Mouse (Mus musculus) thymus, adult 2 months (tissue): ENCODE measurements around the gene Vmn2r25. TPM values are rescaled to one million over a fixed set of nuclear protein-coding genes. Genes with fewer than 3 reads are reported as not detected.
"Not testable (repeated sequence)": the region's sequence is repeated elsewhere in the genome, so short reads cannot be mapped to it uniquely, and the experiment has no call there.

Source experiments
- DNase-seq: peaks from one replicate; pipeline ENCODE4 v3.0.0; 2021
- H3K27ac ChIP-seq: fragments of 200-500 bp; 2 replicates; pipeline ENCODE4 v1.5.1; 2012; ENCODE audit warnings: low read length, control low read depth; ENCODE audit not compliant: control insufficient read depth, insufficient read depth
- H3K27me3 ChIP-seq: fragments of 200-500 bp; 2 replicates; pipeline ENCODE4 v1.6.1; 2012; ENCODE audit warnings: mild to moderate bottlenecking, low read length, moderate library complexity, mixed read lengths; ENCODE audit not compliant: control insufficient read depth, insufficient read depth
- H3K36me3 ChIP-seq: fragments of 200-500 bp; 2 replicates; pipeline ENCODE4 v1.6.1; 2012; ENCODE audit warnings: mild to moderate bottlenecking, low read length, moderate library complexity; ENCODE audit not compliant: control insufficient read depth, insufficient read depth
- H3K4me1 ChIP-seq: fragments of 200-500 bp; replicated peaks from 2 replicates; pipeline ENCODE4 v1.6.1; 2012; ENCODE audit warnings: low read length; ENCODE audit not compliant: control insufficient read depth, insufficient read depth
- H3K4me3 ChIP-seq: fragments of 200-500 bp; 2 replicates; pipeline ENCODE4 v1.5.1; 2012; ENCODE audit warnings: mild to moderate bottlenecking, low read length, control low read depth, moderate library complexity; ENCODE audit not compliant: control insufficient read depth, insufficient read depth
- CTCF ChIP-seq: fragments of 200-500 bp; IDR thresholded peaks from 2 replicates; pipeline ENCODE4 v1.5.1; 2012; ENCODE audit warnings: mild to moderate bottlenecking, control low read depth, low read length, moderate library complexity, borderline replicate concordance; ENCODE audit not compliant: control insufficient read depth, poor library complexity, insufficient read depth; ENCODE audit errors: extremely low read depth
- POLR2A ChIP-seq: fragments of 200-500 bp; IDR thresholded peaks from 2 replicates; pipeline ENCODE4 v1.6.1; 2012; ENCODE audit warnings: mild to moderate bottlenecking, low read length, control low read depth, moderate library complexity; ENCODE audit not compliant: control insufficient read depth, poor library complexity, insufficient read depth; ENCODE audit errors: extremely low read depth
- WGBS: fragments of 180-500 bp; shearing (Covaris S2); methylation state at CpG from one replicate; pipeline ENCODE4 v1.1.7; 2018; 5-methylcytosine and 5-hydroxymethylcytosine counted together
- polyA plus RNA-seq: library from polyadenylated mRNA; depleted of rRNA; stranded (reverse); fragments of >200 nt; gene quantifications from 2 replicates; pipeline ENCODE4 v1.2.3, GENCODE M21; 2012; rRNA removed

The Vmn2r25 gene
- not detected in 2 replicates for polyA plus RNA-seq

DNA sequence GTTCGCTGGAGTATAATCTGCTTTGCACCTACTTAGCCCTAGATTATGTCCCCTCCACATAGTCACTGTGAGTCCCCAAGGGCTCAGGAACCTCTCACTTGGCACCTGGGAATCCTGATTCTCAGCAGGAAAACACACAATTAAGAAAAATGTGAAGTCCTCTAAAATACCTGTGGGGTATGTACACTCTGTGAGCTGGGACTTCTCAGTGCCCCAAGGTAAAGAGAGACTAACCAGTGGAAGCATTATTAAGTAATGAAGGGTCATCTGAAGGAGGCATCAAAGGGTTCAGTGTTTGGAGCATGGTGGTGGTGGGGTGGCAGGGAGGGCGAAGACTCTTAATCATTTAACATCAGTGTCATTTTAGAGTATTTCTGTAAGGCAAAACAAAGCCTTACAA is at the start of gene Vmn2r25:
Vmn2r25 (minus strand) TSS at position 101 of the 400 bp plus-strand sequence.
- not testable (repeated sequence) for H3K4me3 ChIP-seq, H3K4me1 ChIP-seq, H3K36me3 ChIP-seq, DNase-seq, H3K27ac ChIP-seq, H3K27me3 ChIP-seq
- WGBS, result 75% methylated on average over 2 of the region's 2 CpGs

DNA sequence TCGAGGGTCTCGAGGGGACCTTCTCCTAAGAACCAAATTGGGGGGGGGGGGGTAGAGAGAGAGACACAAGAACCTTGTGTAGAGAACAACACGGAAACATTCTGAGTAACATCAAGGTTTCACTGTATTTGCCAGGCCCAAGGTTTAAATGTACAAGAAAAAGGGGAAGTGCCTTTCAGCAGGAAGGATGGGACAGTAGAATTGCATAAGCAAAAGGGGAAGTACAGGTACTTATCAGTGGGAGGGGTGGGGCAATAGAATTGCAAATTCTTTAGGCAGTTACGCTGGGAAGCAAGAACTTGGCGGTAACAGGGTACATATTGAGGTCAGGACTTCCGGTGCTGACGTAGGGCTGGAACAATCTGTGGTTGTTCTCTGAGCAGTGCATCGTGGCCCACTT is 33.3 kb downstream of the Vmn2r25 start:
- Histone ChIP-seq H3K27me3 (no peaks in the 10 kb centered on the region), H3K27ac (no peak overlapping the region), H3K36me3 (no peaks in the 10 kb centered on the region), H3K4me3 (no peak overlapping the region), H3K4me1 (no peaks in the 10 kb centered on the region)
- WGBS, result 82% methylated on average over 8 of the region's 8 CpGs
- TF ChIP-seq POLR2A (no peak), CTCF (no peak)
- DNase-seq, result no peak

DNA sequence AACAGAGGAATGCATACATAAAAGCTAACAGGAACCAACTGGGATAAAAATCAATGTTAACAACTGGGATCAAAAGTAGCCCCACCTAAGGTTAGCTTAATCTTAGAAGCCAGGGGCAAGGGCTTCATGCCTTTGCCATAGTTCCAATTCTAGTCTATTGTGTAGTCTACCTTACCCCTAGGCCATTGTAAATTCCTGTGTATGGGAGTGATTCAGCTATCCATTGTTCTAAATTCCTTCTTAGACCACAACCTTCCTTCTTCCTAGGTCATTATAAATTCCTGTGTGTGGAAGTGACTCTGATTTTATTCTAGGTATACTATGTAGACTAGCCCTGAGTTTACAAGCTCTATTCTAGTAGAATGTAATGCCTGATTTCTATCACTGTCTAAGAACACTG is 43.0 kb downstream of the Vmn2r25 start:
- H3K27me3 ChIP-seq, H3K4me1 ChIP-seq, H3K36me3 ChIP-seq, DNase-seq, H3K27ac ChIP-seq, H3K4me3 ChIP-seq: not testable (repeated sequence)

DNA sequence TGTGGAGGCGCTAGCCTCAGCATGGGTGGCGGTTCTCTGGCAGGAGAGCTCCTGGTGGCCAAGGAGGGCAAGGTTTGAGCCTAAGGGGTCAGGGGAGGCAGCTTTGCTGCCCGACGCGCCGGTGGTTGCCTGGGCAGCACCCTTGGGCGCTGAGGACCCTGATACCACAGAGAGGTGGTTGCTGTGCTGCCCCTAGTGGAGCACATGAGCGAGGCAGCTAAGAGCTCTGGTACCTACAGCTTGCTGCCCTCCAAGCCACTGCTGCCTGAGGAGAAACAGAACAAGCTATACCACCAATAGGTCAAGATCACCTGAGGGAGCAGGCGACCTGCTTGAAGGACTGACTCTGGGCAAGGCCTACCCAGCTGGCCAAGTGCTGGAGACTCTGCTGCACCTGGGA is 59.5 kb downstream of the Vmn2r25 start:
- 57% methylated on average over 9 of the region's 9 CpGs for WGBS
- Histone ChIP-seq H3K4me3 (no peak overlapping the region), H3K36me3 (no peaks in the 10 kb centered on the region), H3K4me1 (no peaks in the 10 kb centered on the region), H3K27me3 (no peaks in the 10 kb centered on the region), H3K27ac (no peak overlapping the region)
- peak; percentile 1 for DNase-seq
- TF ChIP-seq CTCF (no peak), POLR2A (no peak)

DNA sequence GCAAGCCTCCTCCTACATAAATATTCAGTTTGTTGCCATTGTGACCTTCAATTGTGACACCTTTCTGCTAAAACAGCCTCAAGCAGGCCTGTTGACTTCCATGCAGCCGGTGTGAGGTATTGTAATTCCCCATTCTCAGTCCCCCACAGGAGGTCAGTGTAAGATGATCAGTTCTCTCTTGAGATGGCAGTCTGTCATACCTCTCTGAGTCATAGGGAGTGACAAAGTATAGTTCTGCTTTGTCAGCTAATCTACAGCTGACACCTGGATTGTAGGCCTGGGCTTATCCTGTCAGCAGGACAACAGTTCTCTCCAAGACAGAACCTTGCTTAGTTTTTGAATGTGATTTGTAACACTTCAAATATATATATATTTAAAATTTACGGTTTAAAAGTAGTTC is 68.4 kb downstream of the Vmn2r25 start:
- 66% methylated on average over 2 of the region's 2 CpGs for WGBS
- TF ChIP-seq POLR2A, result no peak
- H3K27me3 ChIP-seq, result no peaks in the 10 kb centered on the region
- no peaks in the 10 kb centered on the region for H3K36me3 ChIP-seq
- no peak overlapping the region for H3K27ac ChIP-seq
- no peak for DNase-seq
- no peaks in the 10 kb centered on the region for H3K4me1 ChIP-seq
- H3K4me3 ChIP-seq, result no peak overlapping the region

DNA sequence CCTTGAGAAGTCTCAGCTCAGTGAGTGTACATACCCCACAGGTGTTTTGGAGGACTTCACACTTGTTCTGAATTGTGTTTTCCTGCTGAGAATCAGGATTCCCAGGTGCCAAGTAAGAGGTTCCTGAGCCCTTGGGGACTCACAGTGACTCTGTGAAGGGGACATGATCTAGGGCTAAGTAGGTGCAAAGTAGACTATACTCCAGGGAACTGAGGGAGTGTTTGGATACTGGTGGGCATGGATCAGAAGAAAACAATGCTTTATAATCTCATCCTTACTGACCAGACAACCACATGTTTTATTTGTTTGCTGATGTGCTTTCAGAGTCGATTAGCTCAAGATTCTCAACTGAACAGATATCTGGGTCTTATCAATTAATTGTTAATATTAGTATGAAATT is 74.7 kb downstream of the Vmn2r25 start, which contains the start of gene Vmn2r24:
Vmn2r24 (plus strand) TSS at position 301 of the 400 bp plus-strand sequence.
- TF ChIP-seq POLR2A (no peak), CTCF (no peak)
- Histone ChIP-seq H3K4me3 (no peak within 1 kb of the TSS), H3K27me3 (no peaks in the 10 kb centered on the region), H3K27ac (no peak within 1 kb of the TSS), H3K36me3 (no peaks in the 10 kb centered on the region), H3K4me1 (no peaks in the 10 kb centered on the region)
- DNase-seq, result no peak
- 89% methylated on average over 1 of the region's 1 CpGs for WGBS

Other genes with a start within 250 kb of the Vmn2r25 start
- gene Vmn2r22, start 202.7 kb downstream of the Vmn2r25 start, polyA plus RNA-seq, result not detected in 2 replicates
- gene Vmn2r23, start 150.8 kb downstream of the Vmn2r25 start, polyA plus RNA-seq, result not detected in 2 replicates
- gene Vmn2r24, start 74.6 kb downstream of the Vmn2r25 start, polyA plus RNA-seq, result not detected in 2 replicates
- gene Vmn2r26, start 171.1 kb upstream of the Vmn2r25 start, polyA plus RNA-seq, result 0.01 TPM in 1 of 2 replicates, not detected in the other